Mouse (Mus musculus): ENCODE measurements at regions not wholly inside any gene's neighbourhood (a gene's known extent, or its start where the extent isn't known, plus 50 kb on each side); places are given as distances from the start of the nearest gene placed in this dataset.

DNA sequence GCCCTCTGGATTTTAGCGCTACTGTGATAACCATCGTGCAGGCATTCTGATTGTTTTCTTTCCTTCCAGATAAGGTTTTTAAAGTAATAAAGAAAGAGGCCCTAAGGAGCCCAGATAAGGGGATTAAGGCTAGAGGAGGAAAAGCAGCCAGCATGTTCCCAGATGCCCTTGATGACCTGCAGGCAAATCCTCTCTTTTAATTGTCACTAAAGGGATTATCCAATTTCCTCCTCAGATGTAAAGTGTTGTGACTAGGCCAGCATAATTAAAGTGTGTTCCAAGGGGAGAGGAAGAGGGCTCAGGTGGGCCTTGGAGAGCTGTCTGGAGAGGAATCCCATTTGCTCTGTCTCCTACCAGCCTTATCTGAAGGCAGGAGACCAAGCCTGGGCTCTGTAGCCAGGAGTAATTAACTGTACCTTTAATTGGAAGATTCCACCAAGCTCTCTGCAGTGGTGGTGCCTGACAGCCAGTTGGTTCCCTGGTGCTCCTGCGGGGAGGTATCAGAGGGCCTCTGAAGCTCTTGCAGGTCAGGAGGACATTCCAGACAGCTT is 644.2 kb downstream of the Tbc1d22a start:
- Histone ChIP-seq H3K4me3 (replicated peaks) (no peak overlapping the region), H3K27me3 (replicated peaks) (no peaks in the 10 kb centered on the region), H3K4me1 (no peaks in the 10 kb centered on the region), H3K36me3 (replicated peaks; ENCODE audit: low read length) (no peaks in the 10 kb centered on the region), H3K9me3 (peaks cover 68% of the 10 kb centered on the region)
- TF ChIP-seq GATA1 (IDR thresholded peaks at IDR 0.05; ENCODE audit: borderline replicate concordance, low read length) (no peak), FLI1 (IDR thresholded peaks at IDR 0.05; ENCODE audit: low read length) (no peak)

DNA sequence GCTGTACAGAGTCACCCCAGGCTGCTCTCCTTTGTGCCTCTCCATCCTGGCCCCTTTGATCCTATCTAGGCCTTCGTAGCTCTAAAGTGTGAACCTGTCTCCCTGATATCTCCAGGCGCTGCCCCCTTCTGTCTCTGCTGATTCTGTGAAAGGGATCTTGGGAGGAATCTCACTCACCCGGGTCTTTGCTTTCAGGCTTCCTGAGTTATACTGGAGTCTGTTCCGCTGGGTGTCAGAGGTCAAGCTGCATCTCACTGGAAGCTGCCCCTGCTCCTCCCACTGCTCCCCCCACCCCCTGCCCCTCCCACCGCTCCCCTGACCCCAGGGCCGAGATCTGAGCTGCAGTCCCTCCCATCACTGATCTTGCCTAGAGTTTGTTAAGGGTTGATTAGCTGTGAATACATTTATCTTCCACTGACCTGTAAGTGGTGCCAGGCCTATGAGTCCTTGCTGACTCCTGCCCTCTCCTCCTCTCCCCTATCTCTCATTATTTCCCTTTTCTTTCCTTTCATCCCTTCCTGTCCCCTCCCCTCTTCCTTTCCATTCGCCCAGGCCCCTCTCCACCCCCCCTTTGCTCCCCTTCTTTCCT is 661.6 kb downstream of the Tbc1d22a start:
- Histone ChIP-seq H3K4me1 (no peaks in the 10 kb centered on the region), H3K9me3 (peaks cover 26% of the 10 kb centered on the region), H3K27me3 (replicated peaks) (no peaks in the 10 kb centered on the region), H3K36me3 (replicated peaks; ENCODE audit: low read length) (no peaks in the 10 kb centered on the region), H3K4me3 (replicated peaks) (no peak overlapping the region)
- TF ChIP-seq GATA1 (IDR thresholded peaks at IDR 0.05; ENCODE audit: borderline replicate concordance, low read length) = no peak
- no peak for TF ChIP-seq FLI1 (IDR thresholded peaks at IDR 0.05; ENCODE audit: low read length)

DNA sequence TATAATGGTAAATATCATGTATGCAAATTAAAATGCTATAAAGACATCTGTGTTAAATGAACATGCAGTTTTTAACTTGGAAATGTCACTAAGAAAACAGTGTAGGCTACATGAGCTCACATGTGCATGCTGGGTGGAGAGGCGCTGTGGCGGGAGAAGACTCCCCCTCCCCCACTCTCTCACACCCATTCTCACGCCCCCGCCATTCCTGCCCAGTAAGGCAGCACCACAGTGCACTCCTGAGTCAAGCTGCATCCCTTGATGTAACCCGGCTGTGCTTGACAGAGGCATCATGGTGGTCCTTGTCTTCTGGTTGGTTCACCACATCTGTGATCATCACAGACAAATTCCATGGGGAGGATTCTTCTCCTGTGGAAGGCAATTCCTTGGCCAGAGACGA is 647.1 kb upstream of the Fam19a5 start:
- Histone ChIP-seq H3K9me3 (peaks cover 57% of the 10 kb centered on the region), H3K4me3 (replicated peaks) (no peak overlapping the region), H3K27me3 (replicated peaks) (no peaks in the 10 kb centered on the region), H3K4me1 (no peaks in the 10 kb centered on the region), H3K36me3 (replicated peaks; ENCODE audit: low read length) (no peaks in the 10 kb centered on the region)
- TF ChIP-seq FLI1 (IDR thresholded peaks at IDR 0.05; ENCODE audit: low read length) = no peak
- no peak for TF ChIP-seq GATA1 (IDR thresholded peaks at IDR 0.05; ENCODE audit: borderline replicate concordance, low read length)

DNA sequence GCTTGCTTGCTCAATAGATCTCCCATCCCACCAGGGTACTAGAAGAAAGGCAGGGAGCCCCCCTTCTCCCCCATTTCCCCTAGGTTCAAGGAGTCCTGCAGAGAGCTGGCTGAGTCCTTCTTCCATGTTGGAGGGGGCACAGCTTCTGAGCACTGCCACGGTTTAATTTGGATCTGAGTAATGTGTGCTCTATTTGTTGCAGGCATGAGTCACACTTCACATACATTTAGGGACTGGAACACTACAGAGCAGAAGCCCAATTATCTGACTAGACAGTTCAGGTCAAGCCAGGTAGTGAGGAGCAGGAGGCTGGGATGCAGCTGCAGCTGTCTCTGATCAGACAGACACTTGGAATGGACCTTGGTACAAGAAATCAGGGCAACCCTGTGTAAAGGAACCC is 644.1 kb upstream of the Fam19a5 start:
- TF ChIP-seq GATA1 (IDR thresholded peaks at IDR 0.05; ENCODE audit: borderline replicate concordance, low read length) (no peak), FLI1 (IDR thresholded peaks at IDR 0.05; ENCODE audit: low read length) (no peak)
- Histone ChIP-seq H3K4me3 (replicated peaks) (no peak overlapping the region), H3K27me3 (replicated peaks) (no peaks in the 10 kb centered on the region), H3K4me1 (no peaks in the 10 kb centered on the region), H3K36me3 (replicated peaks; ENCODE audit: low read length) (no peaks in the 10 kb centered on the region), H3K9me3 (peaks cover 42% of the 10 kb centered on the region)

DNA sequence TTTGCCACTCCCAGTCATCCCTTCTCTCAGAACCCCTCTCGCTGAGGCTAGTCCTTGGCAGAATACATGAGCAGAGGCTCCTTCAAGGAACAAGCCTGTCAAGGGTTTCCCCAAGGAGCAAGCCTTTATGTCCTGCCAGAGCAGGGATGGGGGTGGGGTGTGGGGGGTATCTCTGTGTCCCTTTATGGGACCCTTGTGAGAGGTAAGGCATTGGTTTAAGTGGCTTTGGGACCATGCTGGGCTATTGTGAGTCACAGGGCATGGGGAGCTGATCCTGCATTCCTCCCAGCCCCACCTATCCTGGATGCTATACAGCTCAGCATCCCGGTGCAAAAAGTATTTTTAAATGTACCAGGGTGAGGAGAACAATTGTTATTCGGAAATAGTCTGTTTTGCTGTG is 641.1 kb upstream of the Fam19a5 start:
- TF ChIP-seq FLI1 (IDR thresholded peaks at IDR 0.05; ENCODE audit: low read length) = no peak
- Histone ChIP-seq H3K4me3 (replicated peaks) (no peak overlapping the region), H3K27me3 (replicated peaks) (no peaks in the 10 kb centered on the region), H3K9me3 (peaks cover 38% of the 10 kb centered on the region), H3K4me1 (no peaks in the 10 kb centered on the region), H3K36me3 (replicated peaks; ENCODE audit: low read length) (no peaks in the 10 kb centered on the region)

DNA sequence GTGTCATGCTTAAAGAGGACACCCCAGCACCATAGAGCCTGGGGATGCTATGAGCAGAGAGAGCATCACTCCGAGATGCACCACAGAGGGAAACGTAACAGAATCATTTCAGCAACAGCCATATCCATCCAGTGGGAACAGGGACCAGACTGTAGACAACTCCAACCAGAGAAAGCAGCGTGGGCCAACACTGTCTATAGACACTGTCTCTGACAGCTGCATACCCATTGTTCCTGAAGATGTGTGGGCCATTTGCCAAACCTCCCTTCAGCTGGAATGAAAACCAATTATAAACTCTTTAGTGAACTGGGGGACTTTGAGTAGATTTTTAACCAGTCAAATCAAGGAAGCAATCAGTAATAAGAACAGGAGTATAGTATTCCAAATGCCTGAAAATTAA is 630.8 kb upstream of the Fam19a5 start:
- Histone ChIP-seq H3K4me1 (no peaks in the 10 kb centered on the region), H3K36me3 (replicated peaks; ENCODE audit: low read length) (no peaks in the 10 kb centered on the region), H3K27me3 (replicated peaks) (no peaks in the 10 kb centered on the region), H3K4me3 (replicated peaks) (no peak overlapping the region), H3K9me3 (peaks cover 49% of the 10 kb centered on the region)
- TF ChIP-seq GATA1 (IDR thresholded peaks at IDR 0.05; ENCODE audit: borderline replicate concordance, low read length) (no peak), FLI1 (IDR thresholded peaks at IDR 0.05; ENCODE audit: low read length) (no peak)

DNA sequence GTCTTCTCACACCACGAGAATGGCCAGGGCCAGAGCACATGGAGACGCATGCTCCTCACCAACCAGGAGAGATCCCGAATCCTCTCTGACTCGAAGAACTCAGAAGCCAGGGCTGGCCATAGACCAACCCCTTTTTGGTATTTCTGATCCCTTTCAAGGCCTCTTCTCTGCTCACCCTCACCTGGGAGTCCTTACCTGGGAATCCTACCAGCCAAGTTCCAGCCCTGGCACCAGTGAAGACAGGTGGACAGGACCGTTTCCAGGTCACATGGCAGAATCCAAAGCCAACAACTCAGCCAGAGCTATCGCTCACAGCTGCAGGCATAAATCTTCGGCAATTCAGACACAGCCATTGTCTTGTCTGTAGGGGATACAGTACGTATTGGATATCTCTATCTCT is 626.2 kb upstream of the Fam19a5 start:
- no peaks in the 10 kb centered on the region for H3K36me3 ChIP-seq (replicated peaks; ENCODE audit: low read length)
- TF ChIP-seq FLI1 (IDR thresholded peaks at IDR 0.05; ENCODE audit: low read length) = no peak
- TF ChIP-seq GATA1 (IDR thresholded peaks at IDR 0.05; ENCODE audit: borderline replicate concordance, low read length) = no peak
- H3K4me1 ChIP-seq = no peaks in the 10 kb centered on the region
- peaks cover 44% of the 10 kb centered on the region for H3K9me3 ChIP-seq
- no peaks in the 10 kb centered on the region for H3K27me3 ChIP-seq (replicated peaks)
- no peak overlapping the region for H3K4me3 ChIP-seq (replicated peaks)

DNA sequence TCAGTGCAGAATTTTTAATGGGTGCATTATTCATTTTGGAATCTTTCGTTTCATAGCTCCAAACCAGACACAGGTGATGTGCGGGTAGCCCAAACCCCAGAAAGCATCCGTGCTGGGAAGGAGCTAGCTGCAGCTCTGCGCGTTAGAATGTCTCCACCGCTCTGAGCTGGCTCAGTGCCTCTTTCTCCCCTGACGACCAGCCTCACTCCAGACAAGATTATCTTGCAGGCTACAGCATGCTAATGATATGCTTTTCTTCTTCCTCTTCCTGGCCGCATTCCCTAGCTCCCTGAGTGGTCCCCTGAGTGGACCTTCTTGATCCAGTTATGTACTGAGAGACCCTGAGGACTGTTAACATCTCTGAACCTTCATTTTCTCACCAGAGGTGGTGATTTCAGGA is 624.4 kb upstream of the Fam19a5 start:
- TF ChIP-seq GATA1 (IDR thresholded peaks at IDR 0.05; ENCODE audit: borderline replicate concordance, low read length) = no peak
- no peak for TF ChIP-seq FLI1 (IDR thresholded peaks at IDR 0.05; ENCODE audit: low read length)
- Histone ChIP-seq H3K9me3 (peaks cover 51% of the 10 kb centered on the region), H3K4me3 (replicated peaks) (no peak overlapping the region), H3K36me3 (replicated peaks; ENCODE audit: low read length) (no peaks in the 10 kb centered on the region), H3K27me3 (replicated peaks) (no peaks in the 10 kb centered on the region), H3K4me1 (no peaks in the 10 kb centered on the region)

DNA sequence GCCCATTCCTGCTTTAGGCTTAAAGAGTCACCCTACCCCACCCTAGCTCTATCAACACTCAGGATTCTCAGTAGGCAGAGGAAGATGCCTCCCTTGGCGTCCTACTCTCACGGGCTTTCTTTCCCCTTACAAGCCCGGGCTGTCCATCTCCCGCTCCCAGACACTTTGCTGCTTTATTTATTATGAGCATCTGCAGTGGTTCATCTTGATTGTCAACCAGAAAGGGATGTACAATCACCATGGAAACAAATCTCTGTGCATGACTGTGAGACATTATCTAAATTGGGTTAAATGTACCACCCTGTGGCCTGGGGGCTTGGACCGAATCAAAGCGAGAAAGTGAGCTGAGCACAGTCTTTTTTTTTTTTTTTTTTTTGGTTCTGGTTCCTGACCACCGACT is 623.9 kb upstream of the Fam19a5 start:
- H3K9me3 ChIP-seq = peaks cover 50% of the 10 kb centered on the region
- H3K4me1 ChIP-seq = no peaks in the 10 kb centered on the region
- H3K36me3 ChIP-seq (replicated peaks; ENCODE audit: low read length) = no peaks in the 10 kb centered on the region
- no peaks in the 10 kb centered on the region for H3K27me3 ChIP-seq (replicated peaks)
- H3K4me3 ChIP-seq (replicated peaks) = no peak overlapping the region
- TF ChIP-seq FLI1 (IDR thresholded peaks at IDR 0.05; ENCODE audit: low read length) (no peak), GATA1 (IDR thresholded peaks at IDR 0.05; ENCODE audit: borderline replicate concordance, low read length) (no peak)

DNA sequence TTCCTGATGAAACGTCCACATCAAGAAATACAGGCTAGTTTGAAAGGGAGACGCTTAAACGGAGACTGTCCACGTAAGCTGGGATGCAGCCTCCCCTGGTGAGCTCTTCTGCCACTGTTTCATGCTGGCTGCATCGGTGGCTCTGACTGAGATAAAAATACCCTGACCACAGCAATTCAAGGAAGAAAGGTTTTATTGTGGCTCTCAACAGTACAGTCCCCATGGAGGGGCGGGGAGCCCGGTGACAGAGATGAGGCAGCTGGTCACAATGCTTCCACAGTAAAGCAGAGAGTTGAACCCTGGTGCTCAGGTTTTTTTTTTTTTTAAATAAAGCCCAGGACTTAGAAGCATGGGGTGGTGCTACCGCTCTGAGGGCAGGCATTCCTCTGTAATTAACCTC is 622.7 kb upstream of the Fam19a5 start:
- no peaks in the 10 kb centered on the region for H3K27me3 ChIP-seq (replicated peaks)
- H3K4me3 ChIP-seq (replicated peaks) = no peak overlapping the region
- TF ChIP-seq GATA1 (IDR thresholded peaks at IDR 0.05; ENCODE audit: borderline replicate concordance, low read length) = no peak
- TF ChIP-seq FLI1 (IDR thresholded peaks at IDR 0.05; ENCODE audit: low read length) = no peak
- peaks cover 39% of the 10 kb centered on the region for H3K9me3 ChIP-seq
- H3K36me3 ChIP-seq (replicated peaks; ENCODE audit: low read length) = no peaks in the 10 kb centered on the region
- no peaks in the 10 kb centered on the region for H3K4me1 ChIP-seq
